Mouse (Mus musculus): ENCODE measurements around the gene Ugcg.

Gene Ugcg

GRCm38 (mm10) chr4:59231266-59232055 lies 42.4 kb downstream of the Ugcg start:
- no peak for DNase-seq

GRCm38 (mm10) chr4:59234014-59234413 lies 45.0 kb downstream of the Ugcg start:
- no peak for DNase-seq

- DNase-seq: no peak
Measured at GRCm38 (mm10) chr4:59234451-59235216, 45.6 kb downstream of the Ugcg start.

- no peak for DNase-seq
Measured at GRCm38 (mm10) chr4:59236362-59236761, 47.3 kb downstream of the Ugcg start.

GRCm38 (mm10) chr4:59238641-59239311 lies 49.7 kb downstream of the Ugcg start:
- no peak for DNase-seq

DNA sequence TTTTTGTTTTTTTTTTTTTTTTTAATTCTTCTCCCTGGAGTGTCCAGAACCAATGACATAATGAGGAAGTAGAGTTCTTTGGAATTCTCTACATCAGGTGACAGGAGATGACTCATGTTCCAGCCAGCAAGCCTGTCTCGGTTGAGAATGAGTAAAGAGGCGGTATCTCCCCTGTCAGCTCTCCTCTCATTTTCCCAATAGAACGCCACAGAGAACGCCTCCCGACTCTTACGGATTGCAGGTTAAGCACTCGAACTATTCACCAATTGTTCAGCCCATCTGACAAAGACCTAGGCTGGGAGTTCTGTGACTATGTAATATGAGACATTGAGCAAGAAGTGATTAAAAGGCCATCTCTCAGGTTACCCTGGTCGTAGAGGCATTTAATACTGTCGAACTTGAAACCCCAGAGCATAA lies 50.3 kb downstream of the Ugcg start:
- no peak for DNase-seq

GRCm38 (mm10) chr4:59240160-59240559 lies 51.1 kb downstream of the Ugcg start:
- DNase-seq: no peak

DNA sequence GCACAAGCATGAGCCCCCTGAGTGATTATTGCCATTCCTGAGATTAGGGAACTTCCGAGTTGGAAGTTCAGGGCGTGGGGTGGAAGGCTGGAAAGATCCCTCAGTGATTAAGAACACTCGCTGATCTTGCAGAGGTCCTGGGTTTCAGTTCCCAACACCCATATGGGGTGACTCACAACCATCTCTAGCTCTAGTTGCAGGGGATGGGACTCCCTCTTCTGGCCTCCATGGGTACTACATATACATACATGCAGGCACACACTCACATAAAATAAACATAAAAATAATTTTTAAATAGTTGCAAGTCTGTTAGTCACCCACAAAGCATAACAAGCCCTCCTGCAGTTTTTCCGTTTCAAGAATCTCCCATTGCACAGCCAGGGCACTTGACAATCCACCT lies 52.0 kb downstream of the Ugcg start:
- DNase-seq: no peak

DNA sequence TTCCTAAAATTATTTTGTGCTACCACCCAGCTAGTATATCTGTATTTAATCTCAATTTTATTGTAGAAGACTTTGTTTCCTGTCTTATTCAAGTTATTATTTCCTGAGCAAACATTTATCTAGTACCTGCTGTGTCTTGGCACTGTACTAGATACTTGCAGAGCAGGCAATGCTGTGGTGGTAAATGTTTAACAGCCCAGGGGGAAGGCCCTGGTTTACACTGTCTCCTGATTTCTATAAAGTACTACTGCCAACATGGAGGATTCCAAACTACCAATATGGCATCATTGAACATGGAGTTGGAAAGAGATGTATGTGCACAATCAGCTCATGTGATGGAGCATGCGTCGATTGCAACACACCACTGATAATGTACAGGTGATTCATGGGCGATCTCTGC lies 53.2 kb downstream of the Ugcg start:
- DNase-seq: no peak

DNA sequence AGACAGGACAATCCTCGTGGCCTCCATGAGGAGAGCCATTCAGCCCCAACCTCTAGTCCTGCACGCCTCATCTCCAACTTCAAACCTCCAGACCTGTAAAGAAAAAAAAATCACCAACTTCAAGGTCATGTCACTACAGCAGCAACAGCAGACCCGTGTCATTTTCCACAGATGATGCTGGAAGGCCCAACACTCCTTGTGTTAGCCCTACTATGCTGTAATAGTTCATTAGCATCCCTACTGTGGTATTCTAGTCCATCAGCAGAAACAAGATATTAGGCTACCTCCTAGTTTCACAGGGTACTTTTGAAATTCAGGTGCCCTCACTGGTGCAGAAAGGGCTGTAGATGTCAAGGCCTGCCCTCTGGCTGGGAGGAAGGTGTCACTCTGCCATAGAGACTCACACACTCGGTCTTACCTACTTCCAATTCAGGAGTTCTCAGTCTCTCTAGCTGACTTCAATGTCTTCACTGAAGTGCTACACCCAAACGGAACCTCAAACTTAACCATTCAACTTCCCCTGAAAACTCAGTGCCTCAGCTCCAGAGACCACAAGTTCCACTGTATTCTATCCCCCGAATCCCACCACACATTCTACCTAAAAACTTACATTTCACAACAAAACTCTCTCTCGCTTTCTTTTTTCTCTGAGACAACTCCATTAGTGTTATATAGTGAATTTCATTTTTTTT lies 54.9 kb downstream of the Ugcg start:
- no peak for DNase-seq

DNA sequence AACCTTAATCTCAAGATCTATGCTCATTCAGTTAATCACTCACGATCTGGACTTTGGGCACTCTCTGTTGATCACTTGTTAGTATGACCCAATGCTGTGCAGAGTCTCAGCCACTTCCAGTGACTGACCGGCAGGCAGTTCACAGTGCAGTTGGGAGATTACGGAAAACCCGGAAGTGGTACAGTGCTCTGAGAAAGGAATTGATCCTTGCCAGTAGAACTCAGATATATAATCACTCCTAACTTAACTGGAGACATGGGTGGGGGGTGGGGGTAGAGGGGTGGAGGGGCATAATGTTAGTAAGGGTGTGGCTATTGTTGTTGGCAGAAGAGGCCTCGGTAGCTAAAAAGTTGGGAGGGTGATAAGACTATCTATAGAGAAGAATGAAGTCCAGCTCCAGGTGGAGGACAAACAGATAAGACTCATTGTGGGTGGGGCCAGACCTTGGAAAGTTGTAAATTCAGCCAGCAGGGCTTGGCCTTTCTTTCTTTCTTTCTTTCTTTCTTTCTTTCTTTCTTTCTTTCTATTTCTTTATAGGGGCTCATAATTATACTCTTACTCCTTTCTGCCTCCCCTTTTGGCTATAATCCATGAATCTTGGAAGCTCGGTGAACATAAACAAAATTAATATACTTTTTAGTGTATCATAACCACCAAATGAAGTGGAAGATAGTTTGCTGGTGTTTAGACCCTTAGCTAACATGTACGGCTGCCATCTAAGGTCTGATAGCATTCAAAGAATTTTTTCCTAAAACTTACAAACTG lies 55.9 kb downstream of the Ugcg start:
- no peak for DNase-seq

- no peak for DNase-seq
Measured at GRCm38 (mm10) chr4:59245776-59246175, 56.7 kb downstream of the Ugcg start.

GRCm38 (mm10) chr4:59247545-59247944 lies 58.5 kb downstream of the Ugcg start:
- DNase-seq: no peak

DNA sequence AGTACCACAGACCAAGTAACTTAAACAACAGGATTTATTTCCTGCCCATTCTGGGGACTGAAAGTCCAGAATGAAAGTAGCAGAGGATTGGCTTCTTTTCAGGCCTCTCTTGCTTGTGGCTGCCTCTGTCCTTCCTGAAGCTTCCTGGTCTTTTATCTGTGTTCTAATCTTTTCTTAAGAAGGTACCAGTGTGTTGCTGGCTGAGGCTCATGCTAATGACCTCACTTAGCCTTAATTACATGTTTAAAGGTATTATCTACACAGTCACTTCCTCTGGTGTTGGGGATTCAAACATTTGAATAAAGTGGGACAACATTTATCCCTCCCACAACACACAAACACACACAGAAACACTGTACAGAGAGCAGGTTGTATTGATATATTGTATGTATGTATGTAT lies 59.0 kb downstream of the Ugcg start:
- DNase-seq: no peak

GRCm38 (mm10) chr4:59252386-59253054 lies 63.5 kb downstream of the Ugcg start:
- no peak for DNase-seq

- DNase-seq: no peak
Measured at GRCm38 (mm10) chr4:59253055-59253434, 64.0 kb downstream of the Ugcg start.

GRCm38 (mm10) chr4:59254397-59254796 lies 65.3 kb downstream of the Ugcg start:
- DNase-seq: no peak

- no peak for DNase-seq
Measured at GRCm38 (mm10) chr4:59255988-59256387, 66.9 kb downstream of the Ugcg start.

DNA sequence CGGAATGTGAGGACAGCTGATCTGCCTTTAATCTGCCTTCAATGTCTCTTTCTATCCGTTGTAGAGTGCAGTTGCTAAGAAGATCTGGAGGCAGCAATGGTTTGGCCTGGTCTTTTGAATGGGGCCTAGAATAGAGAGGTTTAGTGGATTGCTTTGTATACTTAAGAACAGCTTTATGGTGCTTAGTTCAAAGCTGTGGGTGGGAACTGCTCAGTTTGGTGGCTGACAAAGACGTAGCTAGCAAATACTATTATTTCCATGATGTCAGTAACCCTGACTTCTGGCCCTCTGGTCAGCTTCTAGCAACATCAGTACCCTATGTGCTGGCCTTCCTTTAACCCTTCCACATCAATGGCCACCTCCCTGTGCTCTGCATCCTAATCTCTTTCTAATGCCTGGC lies 68.8 kb downstream of the Ugcg start:
- DNase-seq: no peak

DNA sequence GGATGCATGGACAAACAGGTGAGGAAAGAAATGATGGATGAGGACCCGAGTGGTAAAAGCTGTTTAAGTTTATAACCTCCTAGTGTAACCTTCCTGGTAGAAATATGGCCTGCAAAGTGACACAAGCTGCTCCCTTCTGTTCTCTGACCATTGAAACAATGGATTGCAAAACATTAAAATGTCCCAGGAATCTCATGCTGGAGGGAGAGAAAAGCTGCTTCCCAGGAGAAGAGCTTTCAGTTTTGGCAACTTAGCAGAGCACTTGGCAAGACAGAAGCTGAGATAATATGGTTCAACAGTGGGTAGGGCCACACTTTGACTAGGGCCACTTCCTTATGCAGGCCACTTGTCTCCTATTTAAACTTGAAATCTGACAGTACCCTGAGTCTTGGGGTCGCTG lies 69.7 kb downstream of the Ugcg start:
- DNase-seq: no peak

- no peak for DNase-seq
Measured at GRCm38 (mm10) chr4:59259806-59260205, 70.7 kb downstream of the Ugcg start.
